Mouse (Mus musculus) T-helper 1 cell (primary cell): Measurements from ENCODE around the gene Grn.

Source experiments
- in situ Hi-C: fragments of 300-600 bp; cut with MboI, MseI; formaldehyde crosslinking; loops from one replicate; pipeline ENCODE4 v1.15.1; 2025; ENCODE audit warnings: high pct_unique_total_duplicates

The Grn gene

GRCm38 (mm10) chr11:102421559-102421958 lies 8.6 kb upstream of the Grn start:
- in situ Hi-C loops = no loop called here

- in situ Hi-C loops = no loop called here
These were observed 5.4 kb upstream of the Grn start for GRCm38 (mm10) chr11:102424666-102425065.

GRCm38 (mm10) chr11:102425555-102426316 lies 4.4 kb upstream of the Grn start:
- in situ Hi-C loops = no loop called here

- in situ Hi-C loops = no loop called here
These were observed 1.1 kb upstream of the Grn start for GRCm38 (mm10) chr11:102428981-102429540.

GRCm38 (mm10) chr11:102429551-102429950 lies 564 bp upstream of the Grn start:
- in situ Hi-C loops = no loop called here

- in situ Hi-C loops = loop anchor here (5.0 kb wide), 1 partner anchor 119 kb away; no protein-coding TSS in a partner anchor
These were observed 1.0 kb downstream of the Grn start for GRCm38 (mm10) chr11:102431018-102431645.

GRCm38 (mm10) chr11:102431728-102432114 lies 1.6 kb downstream of the Grn start:
- in situ Hi-C loops = loop anchor here (5.0 kb wide), 1 partner anchor 119 kb away; no protein-coding TSS in a partner anchor

- in situ Hi-C loops = loop anchor here (5.0 kb wide), 1 partner anchor 120 kb away; no protein-coding TSS in a partner anchor
These were observed 2.2 kb downstream of the Grn start for GRCm38 (mm10) chr11:102432115-102432843.

GRCm38 (mm10) chr11:102432896-102433295 lies 2.8 kb downstream of the Grn start:
- in situ Hi-C loops = loop anchor here (5.0 kb wide), 1 partner anchor 121 kb away; no protein-coding TSS in a partner anchor

- in situ Hi-C loops = loop anchor here (5.0 kb wide), 1 partner anchor 122 kb away; no protein-coding TSS in a partner anchor
These were observed 3.8 kb downstream of the Grn start for GRCm38 (mm10) chr11:102433866-102434265.

- in situ Hi-C loops = loop anchor here (5.0 kb wide), 1 partner anchor 122 kb away; no protein-coding TSS in a partner anchor
These were observed 4.3 kb downstream of the Grn start for GRCm38 (mm10) chr11:102434406-102434805.

- in situ Hi-C loops = loop anchor here (5.0 kb wide), 1 partner anchor 123 kb away; no protein-coding TSS in a partner anchor
These were observed 4.9 kb downstream of the Grn start for GRCm38 (mm10) chr11:102434816-102435705.

- in situ Hi-C loops = no loop called here
These were observed 5.8 kb downstream of the Grn start for GRCm38 (mm10) chr11:102435754-102436470.

- in situ Hi-C loops = no loop called here
These were observed 6.3 kb downstream of the Grn start for GRCm38 (mm10) chr11:102436471-102436790.

GRCm38 (mm10) chr11:102437120-102438061 lies 7.3 kb downstream of the Grn start:
- in situ Hi-C loops = no loop called here

GRCm38 (mm10) chr11:102438212-102439092 lies 8.3 kb downstream of the Grn start:
- in situ Hi-C loops = no loop called here

- in situ Hi-C loops = no loop called here
These were observed 9.3 kb downstream of the Grn start for GRCm38 (mm10) chr11:102439093-102440082.
